Mouse (Mus musculus): Measurements from ENCODE around the gene Dnah1.

The Dnah1 gene

GRCm38 (mm10) chr14:31323849-31324792 lies at the start of gene Dnah1:
Dnah1 (minus strand) TSS chr14:31323896.
- no peak for ATAC-seq (ENCODE audit: low TSS enrichment)

GRCm38 (mm10) chr14:31369377-31369776 lies 45.7 kb upstream of the Dnah1 start:
- peak; percentile 60 for ATAC-seq (ENCODE audit: low TSS enrichment)

GRCm38 (mm10) chr14:31367951-31368350 lies 44.3 kb upstream of the Dnah1 start:
- ATAC-seq (ENCODE audit: low TSS enrichment) = no peak

GRCm38 (mm10) chr14:31365350-31365749 lies 41.7 kb upstream of the Dnah1 start:
- peak; percentile 62; the same call in 1 of the 2 replicates for ATAC-seq (ENCODE audit: low TSS enrichment)

GRCm38 (mm10) chr14:31364589-31364988 lies 40.9 kb upstream of the Dnah1 start:
- no peak for ATAC-seq (ENCODE audit: low TSS enrichment)

GRCm38 (mm10) chr14:31362236-31362635 lies 38.5 kb upstream of the Dnah1 start:
- no peak for ATAC-seq (ENCODE audit: low TSS enrichment)

- no peak for ATAC-seq (ENCODE audit: low TSS enrichment)
Measured at GRCm38 (mm10) chr14:31345367-31345766, 21.7 kb upstream of the Dnah1 start.

GRCm38 (mm10) chr14:31343241-31343640 lies 19.5 kb upstream of the Dnah1 start:
- no peak for ATAC-seq (ENCODE audit: low TSS enrichment)

GRCm38 (mm10) chr14:31337947-31338346 lies 14.3 kb upstream of the Dnah1 start:
- no peak for ATAC-seq (ENCODE audit: low TSS enrichment)

GRCm38 (mm10) chr14:31337406-31337805 lies 13.7 kb upstream of the Dnah1 start:
- ATAC-seq (ENCODE audit: low TSS enrichment) = no peak

GRCm38 (mm10) chr14:31336369-31337155 lies 12.9 kb upstream of the Dnah1 start, which contains the start of gene Capn7:
Capn7 (plus strand) TSS chr14:31336638.
- ATAC-seq (ENCODE audit: low TSS enrichment) = peak; percentile 99

GRCm38 (mm10) chr14:31335765-31336164 lies 12.1 kb upstream of the Dnah1 start:
- ATAC-seq (ENCODE audit: low TSS enrichment) = no peak

- ATAC-seq (ENCODE audit: low TSS enrichment) = no peak
Measured at GRCm38 (mm10) chr14:31330957-31331356, 7.3 kb upstream of the Dnah1 start.

- ATAC-seq (ENCODE audit: low TSS enrichment) = no peak
Measured at GRCm38 (mm10) chr14:31329741-31330140, 6.0 kb upstream of the Dnah1 start.

GRCm38 (mm10) chr14:31327681-31328080 lies 4.0 kb upstream of the Dnah1 start:
- ATAC-seq (ENCODE audit: low TSS enrichment) = peak; percentile 47; the same call in 1 of the 2 replicates

GRCm38 (mm10) chr14:31327196-31327595 lies 3.5 kb upstream of the Dnah1 start:
- no peak for ATAC-seq (ENCODE audit: low TSS enrichment)

GRCm38 (mm10) chr14:31326770-31327169 lies 3.1 kb upstream of the Dnah1 start:
- ATAC-seq (ENCODE audit: low TSS enrichment) = no peak

GRCm38 (mm10) chr14:31325551-31325950 lies 1.9 kb upstream of the Dnah1 start:
- no peak for ATAC-seq (ENCODE audit: low TSS enrichment)

- ATAC-seq (ENCODE audit: low TSS enrichment) = no peak
Measured at GRCm38 (mm10) chr14:31324851-31325250, 1.2 kb upstream of the Dnah1 start.

GRCm38 (mm10) chr14:31323189-31323588 lies 507 bp downstream of the Dnah1 start:
- no peak for ATAC-seq (ENCODE audit: low TSS enrichment)

- no peak for ATAC-seq (ENCODE audit: low TSS enrichment)
Measured at GRCm38 (mm10) chr14:31322191-31322590, 1.5 kb downstream of the Dnah1 start.

GRCm38 (mm10) chr14:31321181-31321580 lies 2.5 kb downstream of the Dnah1 start:
- ATAC-seq (ENCODE audit: low TSS enrichment) = no peak

- no peak for ATAC-seq (ENCODE audit: low TSS enrichment)
Measured at GRCm38 (mm10) chr14:31319546-31319945, 4.2 kb downstream of the Dnah1 start.

All from frontal cortex, adult (tissue).